Mouse (Mus musculus) myocyte (in vitro differentiated cells): Measurements from ENCODE around the gene Ankrd33b.

Experiments used
- CEBPB ChIP-seq: IDR thresholded peaks from 2 replicates; pipeline ENCODE4 v1.6.1; 2011; ENCODE audit warnings: mild to moderate bottlenecking, moderate library complexity; ENCODE audit not compliant: poor library complexity, insufficient read depth, severe bottlenecking
- E2F4 ChIP-seq: IDR thresholded peaks from one replicate; pipeline ENCODE4 v1.6.1; 2011; ENCODE audit warnings: mild to moderate bottlenecking, control low read depth, moderate library complexity; ENCODE audit not compliant: insufficient read depth
- MAX ChIP-seq: IDR thresholded peaks from one replicate; pipeline ENCODE4 v1.6.1; 2011; ENCODE audit warnings: low read depth, mild to moderate bottlenecking, control low read depth
- MYOD1 ChIP-seq, 3 experiments: IDR thresholded peaks; one replicate each; pipeline ENCODE4 v1.6.1; 2011; ENCODE audit warnings: control low read depth in 2 of 3, low read depth in 2 of 3, mild to moderate bottlenecking in 2 of 3, moderate library complexity in 1 of 3; ENCODE audit not compliant: insufficient read length in 2 of 3, control insufficient read depth in 1 of 3
- POLR2A ChIP-seq: IDR thresholded peaks from one replicate; pipeline ENCODE4 v1.6.1; 2011; ENCODE audit warnings: low read depth, mild to moderate bottlenecking, control low read depth, moderate library complexity; ENCODE audit not compliant: insufficient read length
- POLR2AphosphoS2 ChIP-seq: IDR thresholded peaks from one replicate; pipeline ENCODE4 v1.6.1; 2011; ENCODE audit warnings: low read depth, control low read depth; ENCODE audit not compliant: insufficient read length
- SRF ChIP-seq: IDR thresholded peaks from one replicate; pipeline ENCODE4 v1.6.1; 2011; ENCODE audit warnings: low read depth; ENCODE audit not compliant: control insufficient read depth, insufficient read length
- TCF12 ChIP-seq: IDR thresholded peaks from one replicate; pipeline ENCODE4 v1.6.1; 2011; ENCODE audit warnings: mild to moderate bottlenecking, control low read depth; ENCODE audit not compliant: poor library complexity, insufficient read depth, severe bottlenecking
- USF1 ChIP-seq: IDR thresholded peaks from one replicate; pipeline ENCODE4 v1.6.1; 2011; ENCODE audit warnings: low read depth, mild to moderate bottlenecking, control low read depth, moderate library complexity

DNA sequence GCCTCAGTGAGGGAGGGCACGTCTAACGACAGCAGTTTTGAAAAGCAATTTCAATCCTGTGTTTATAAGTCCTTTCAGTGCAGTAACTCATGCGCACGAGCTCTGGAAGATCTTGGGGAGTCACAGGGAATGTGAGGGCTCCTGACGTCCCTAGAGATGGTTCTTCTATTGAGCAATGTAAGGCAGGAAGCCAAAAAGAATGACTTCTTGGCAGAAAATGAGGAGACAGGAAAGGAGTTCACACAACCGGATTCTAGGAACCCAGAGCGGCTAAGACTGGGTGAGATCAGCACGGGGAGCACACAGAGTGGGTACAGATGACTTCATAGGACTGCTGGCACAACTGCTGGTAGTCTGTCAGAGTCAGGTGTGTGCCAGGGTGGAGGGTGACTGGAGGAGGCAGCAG, 25.0 kb downstream of the Ankrd33b start:
- no peak for TF ChIP-seq POLR2A
- TF ChIP-seq SRF: no peak
- no peak for TF ChIP-seq USF1
- no peak for TF ChIP-seq POLR2AphosphoS2
- no peak for TF ChIP-seq MAX
- TF ChIP-seq MYOD1 (IDR thresholded peaks at IDR 0.05; ENCODE audit: control insufficient read depth in 1 of 3, insufficient read length in 2 of 3, low read depth in 2 of 3): peak in 1 of 3 experiments; percentile 55
- TF ChIP-seq E2F4: no peak
- TF ChIP-seq TCF12: no peak
- peak; percentile 98 for TF ChIP-seq CEBPB
